Mouse (Mus musculus) hindbrain, embryonic 15.5 days (tissue): ENCODE measurements around the gene Pde6b. TPM values are rescaled to one million over a fixed set of nuclear protein-coding genes. Genes with fewer than 3 reads are reported as not detected.

Experiments used
- ATAC-seq: fragments of 200-750 bp; cut with Nextera tagmentation; 2 replicates; pipeline ENCODE4 v1.8.0; 2017; ENCODE audit warnings: low read depth, moderate number of reproducible peaks, moderate TSS enrichment; ENCODE audit not compliant: low FRiP score
- H3K27ac ChIP-seq: fragments of 300-500 bp; sonication (generic); replicated peaks from 2 replicates; pipeline ENCODE4 v1.5.1; 2015; ENCODE audit warnings: mild to moderate bottlenecking, inconsistent platforms
- H3K27me3 ChIP-seq: fragments of 300-500 bp; sonication (generic); 2 replicates; pipeline ENCODE4 v1.6.1; 2015; ENCODE audit warnings: control low read depth, inconsistent platforms
- H3K36me3 ChIP-seq: fragments of 300-500 bp; sonication (generic); 2 replicates; pipeline ENCODE4 v1.6.1; 2015; ENCODE audit warnings: control low read depth, inconsistent platforms
- H3K4me1 ChIP-seq: fragments of 300-500 bp; sonication (generic); replicated peaks from 2 replicates; pipeline ENCODE4 v1.6.1; 2015; ENCODE audit warnings: control low read depth, inconsistent platforms
- H3K4me2 ChIP-seq: fragments of 300-500 bp; sonication (generic); 2 replicates; pipeline ENCODE4 v1.6.1; 2015; ENCODE audit warnings: moderate library complexity, mild to moderate bottlenecking, inconsistent platforms
- H3K4me3 ChIP-seq: fragments of 300-500 bp; sonication (generic); 2 replicates; pipeline ENCODE4 v1.5.1; 2015; ENCODE audit warnings: mild to moderate bottlenecking, inconsistent platforms
- H3K9ac ChIP-seq: fragments of 300-500 bp; sonication (generic); 2 replicates; pipeline ENCODE4 v1.6.1; 2015; ENCODE audit warnings: inconsistent platforms
- H3K9me3 ChIP-seq: fragments of 300-500 bp; sonication (generic); 2 replicates; pipeline ENCODE4 v1.6.1; 2016; ENCODE audit warnings: control low read depth, inconsistent platforms
- WGBS: fragments of 180-500 bp; shearing (Covaris S2); methylation state at CpG from one replicate; pipeline ENCODE4 v1.1.7; 2015; 5-methylcytosine and 5-hydroxymethylcytosine counted together
- polyA plus RNA-seq: library from polyadenylated mRNA; unstranded; fragments of >200 nt; fragmentation: Nextera tagmentation; extraction: Ambion mirVana; gene quantifications from 2 replicates; pipeline ENCODE4 v1.2.1, GENCODE M21; 2015

Gene Pde6b
- polyA plus RNA-seq, 1 experiment from 2014 or later, result 0.12 TPM

DNA sequence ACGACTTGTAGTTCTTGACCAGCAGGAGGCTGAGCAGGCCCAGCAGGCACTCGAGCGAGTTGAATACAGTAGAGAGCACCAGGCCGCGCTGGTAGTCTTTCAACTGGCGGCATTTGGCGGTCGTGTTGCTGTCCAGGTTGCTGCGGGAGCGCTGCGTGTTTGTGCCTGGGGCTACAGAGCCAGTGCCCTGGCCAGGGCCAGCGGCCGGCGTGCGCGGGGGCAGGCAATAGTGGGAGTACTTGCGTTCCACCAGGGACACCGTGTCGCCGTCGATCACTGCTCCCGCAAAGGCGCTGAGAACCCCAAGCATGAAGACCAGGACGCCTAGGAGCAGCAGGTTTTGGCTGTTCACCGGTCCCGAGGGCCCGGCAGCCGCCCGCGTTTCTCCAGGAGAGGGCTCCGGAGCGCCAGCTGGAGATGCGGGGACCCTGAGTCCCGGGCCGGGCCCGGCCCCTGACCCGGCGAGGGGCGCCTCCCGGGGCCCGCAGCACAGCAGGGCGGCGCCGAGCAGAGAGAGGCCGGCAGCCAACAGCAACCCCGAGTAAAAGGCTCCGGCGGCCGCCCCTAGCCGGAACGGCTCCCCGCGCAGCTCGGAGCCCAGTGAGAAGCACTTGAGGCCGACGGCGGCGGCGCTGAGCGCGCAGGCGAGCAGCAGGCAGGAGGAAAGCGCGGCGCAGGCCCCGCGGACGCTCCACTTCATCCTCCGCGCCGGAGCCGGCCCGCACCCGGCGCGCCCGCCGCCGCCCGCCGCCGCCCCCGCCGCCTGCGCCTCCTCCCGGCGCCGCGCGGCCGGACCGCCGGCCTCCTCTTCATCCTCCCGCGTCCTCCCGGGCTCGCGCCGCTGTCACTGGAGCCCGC is 21.0 kb upstream of the Pde6b start:
- Histone ChIP-seq H3K36me3 (no peaks in the 10 kb centered on the region), H3K27me3 (peaks cover 61% of the 10 kb centered on the region), H3K4me3 (peak overlapping the region; percentile 66), H3K27ac (peak overlapping the region; percentile 33; the same call in 1 of the 2 replicates), H3K9ac (peak overlapping the region; percentile 59), H3K9me3 (no peaks in the 10 kb centered on the region), H3K4me1 (peaks cover 43% of the 10 kb centered on the region), H3K4me2 (peak overlapping the region; percentile 94)
- ATAC-seq, result peak; percentile 47
- WGBS, result 0% methylated on average over 68 of the region's 100 CpGs

DNA sequence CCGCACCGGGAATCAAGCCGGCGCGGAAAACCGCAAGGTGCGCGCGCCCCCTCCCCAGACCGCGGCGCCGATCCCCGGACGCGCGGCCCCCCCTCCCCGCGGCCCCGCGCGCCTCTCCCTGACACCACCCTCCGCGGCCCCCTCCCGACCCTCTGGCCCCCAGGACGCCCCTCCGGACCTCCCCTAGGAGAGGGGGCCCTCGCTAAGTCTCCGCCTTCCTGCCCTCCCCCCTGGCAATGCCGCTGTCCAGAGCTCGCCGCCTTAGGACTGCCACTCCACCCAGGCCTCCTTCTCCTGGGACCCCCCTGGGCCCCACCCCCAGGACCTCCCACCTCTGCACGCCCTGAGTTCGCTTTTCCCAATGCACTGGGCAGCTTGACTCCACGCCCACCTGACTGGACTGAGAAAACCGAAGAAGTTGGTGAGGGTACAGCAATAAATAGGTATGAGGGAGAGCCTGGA is 20.3 kb upstream of the Pde6b start, which contains the start of gene Gm42517:
Gm42517 (minus strand) TSS at position 52 of the 462 bp plus-strand sequence.
- peak; percentile 52 for ATAC-seq
- peak within 1 kb of the TSS; percentile 66 for H3K4me3 ChIP-seq
- H3K9ac ChIP-seq, result peak within 1 kb of the TSS; percentile 59
- peak within 1 kb of the TSS; percentile 33; the same call in 1 of the 2 replicates for H3K27ac ChIP-seq
- H3K4me1 ChIP-seq, result peaks cover 43% of the 10 kb centered on the region
- H3K9me3 ChIP-seq, result no peaks in the 10 kb centered on the region
- peak within 1 kb of the TSS; percentile 94 for H3K4me2 ChIP-seq
- H3K36me3 ChIP-seq, result no peaks in the 10 kb centered on the region
- H3K27me3 ChIP-seq, result peaks cover 67% of the 10 kb centered on the region
- WGBS, result under 1% methylated on average over 24 of the region's 36 CpGs

DNA sequence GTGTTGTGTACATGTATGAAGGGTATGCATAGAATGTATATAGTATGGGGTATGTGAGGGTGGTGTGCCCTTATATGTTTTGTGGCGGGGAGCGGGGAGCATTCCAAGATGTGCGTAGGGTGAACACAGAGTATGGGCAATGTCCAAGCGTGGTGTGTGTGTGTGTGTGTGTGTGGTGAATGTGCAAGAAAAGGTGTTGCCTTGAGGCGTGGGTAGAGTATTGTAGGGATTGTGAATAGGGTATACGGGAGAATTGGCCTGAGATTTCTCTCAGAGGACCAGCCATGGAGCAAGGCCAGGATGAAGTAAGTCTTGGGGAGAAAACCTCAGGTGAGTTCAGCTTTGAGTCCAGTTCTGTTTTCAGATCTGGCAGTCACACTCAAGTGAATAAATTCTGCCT is 19.7 kb upstream of the Pde6b start:
- peaks cover 67% of the 10 kb centered on the region for H3K27me3 ChIP-seq
- peak overlapping the region; percentile 94 for H3K4me2 ChIP-seq
- ATAC-seq, result peak; percentile 21
- no peak overlapping the region; the same call in 1 of the 2 replicates for H3K27ac ChIP-seq
- 5% methylated on average over 6 of the region's 6 CpGs for WGBS
- no peaks in the 10 kb centered on the region for H3K9me3 ChIP-seq
- H3K9ac ChIP-seq, result peak overlapping the region; percentile 59
- peaks cover 43% of the 10 kb centered on the region for H3K4me1 ChIP-seq
- H3K4me3 ChIP-seq, result peak overlapping the region; percentile 66
- H3K36me3 ChIP-seq, result no peaks in the 10 kb centered on the region

DNA sequence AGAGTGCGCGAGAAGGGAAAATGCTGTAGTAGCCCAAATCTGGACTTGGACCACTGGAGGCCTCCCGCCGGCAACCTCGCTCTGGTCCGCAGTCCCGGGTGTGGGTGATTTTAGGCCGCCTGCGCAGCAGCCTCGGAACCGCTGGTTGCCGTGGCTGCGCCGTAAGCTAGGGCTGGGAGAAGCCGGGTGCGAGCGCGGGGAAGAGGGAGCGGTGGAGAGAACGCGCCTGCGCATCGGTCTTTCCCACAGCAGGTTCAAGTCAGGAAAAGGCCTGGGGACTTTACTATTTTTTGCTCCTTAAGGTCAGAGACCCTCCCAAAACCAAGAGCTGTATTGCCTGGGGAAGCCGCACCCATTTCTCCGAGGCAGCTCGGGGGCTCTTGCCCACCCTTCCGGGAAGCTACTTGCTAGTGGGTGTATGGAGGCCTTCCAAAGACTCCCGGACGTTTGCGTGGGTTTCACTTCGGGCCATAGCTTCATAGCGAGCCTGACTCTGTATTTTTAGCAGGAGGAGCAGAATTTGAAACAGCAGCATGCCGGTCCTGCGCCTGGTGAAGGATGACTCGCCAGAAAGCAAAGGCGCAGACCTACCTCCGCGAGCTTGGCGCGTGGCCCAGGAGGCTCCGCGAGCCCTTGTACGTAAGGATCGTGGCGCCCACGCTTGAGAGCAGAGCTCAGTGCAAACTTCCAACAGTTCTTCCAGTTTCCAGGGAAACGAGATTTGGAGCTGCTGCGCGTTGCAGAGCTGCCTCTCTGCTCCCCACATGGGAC is 19.2 kb upstream of the Pde6b start:
- Histone ChIP-seq H3K9ac (peak overlapping the region; percentile 59), H3K27ac (no peak overlapping the region; the same call in 1 of the 2 replicates), H3K27me3 (peaks cover 62% of the 10 kb centered on the region), H3K4me1 (peaks cover 43% of the 10 kb centered on the region), H3K36me3 (no peaks in the 10 kb centered on the region), H3K4me3 (peak overlapping the region; percentile 66), H3K9me3 (no peaks in the 10 kb centered on the region), H3K4me2 (peak overlapping the region; percentile 94)
- ATAC-seq, result peak; percentile 55
- WGBS, result under 1% methylated on average over 49 of the region's 49 CpGs

DNA sequence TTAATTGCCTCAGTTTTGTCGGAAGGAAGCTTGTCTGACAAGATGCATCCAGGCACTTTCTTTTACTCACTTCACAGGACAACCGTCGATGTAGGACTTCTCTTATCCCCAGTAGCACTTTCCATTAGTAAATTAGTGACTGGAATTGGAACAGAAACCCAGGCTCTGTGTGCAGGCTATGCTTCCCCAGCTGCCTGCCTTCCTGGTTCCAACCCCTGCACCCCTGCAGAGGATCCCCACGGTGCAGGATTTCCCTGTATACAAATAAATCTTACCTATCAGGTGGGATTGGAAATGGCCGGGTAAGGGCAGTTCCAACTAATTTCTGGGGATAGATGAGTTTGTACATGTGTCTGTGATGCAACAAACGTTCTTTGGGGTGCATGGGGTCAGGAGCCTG is 18.2 kb upstream of the Pde6b start:
- Histone ChIP-seq H3K9me3 (no peaks in the 10 kb centered on the region), H3K27ac (no peak overlapping the region), H3K4me2 (no peak overlapping the region), H3K36me3 (no peaks in the 10 kb centered on the region), H3K9ac (no peak overlapping the region), H3K4me1 (peaks cover 43% of the 10 kb centered on the region), H3K4me3 (no peak overlapping the region), H3K27me3 (peaks cover 53% of the 10 kb centered on the region)
- WGBS, result 4% methylated on average over 6 of the region's 6 CpGs
- no peak for ATAC-seq

DNA sequence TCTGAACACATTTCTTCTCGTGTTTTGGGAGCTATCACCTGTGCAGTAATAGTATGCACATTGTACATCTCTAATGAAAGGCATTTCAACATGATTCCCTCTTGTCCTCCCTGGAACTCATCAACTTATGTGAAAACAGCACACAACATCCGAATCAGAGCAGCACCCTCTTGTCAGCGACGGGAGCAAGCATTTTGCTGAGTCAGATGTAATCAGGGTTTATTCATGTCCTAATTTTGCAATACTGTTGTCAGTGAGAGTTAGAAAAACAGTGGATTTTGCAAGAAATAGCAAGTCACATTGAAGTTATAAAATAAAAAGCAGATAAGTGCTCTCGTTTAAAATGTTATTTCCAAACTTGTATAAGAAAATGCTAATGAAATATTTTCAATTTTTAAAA is 14.1 kb upstream of the Pde6b start:
- 76% methylated on average over 5 of the region's 5 CpGs for WGBS
- peaks cover 10% of the 10 kb centered on the region for H3K4me1 ChIP-seq
- H3K9me3 ChIP-seq, result no peaks in the 10 kb centered on the region
- H3K36me3 ChIP-seq, result no peaks in the 10 kb centered on the region
- no peak for ATAC-seq
- H3K27ac ChIP-seq, result no peak overlapping the region
- peaks cover 41% of the 10 kb centered on the region for H3K27me3 ChIP-seq
- H3K4me3 ChIP-seq, result no peak overlapping the region
- H3K4me2 ChIP-seq, result no peak overlapping the region
- no peak overlapping the region for H3K9ac ChIP-seq

DNA sequence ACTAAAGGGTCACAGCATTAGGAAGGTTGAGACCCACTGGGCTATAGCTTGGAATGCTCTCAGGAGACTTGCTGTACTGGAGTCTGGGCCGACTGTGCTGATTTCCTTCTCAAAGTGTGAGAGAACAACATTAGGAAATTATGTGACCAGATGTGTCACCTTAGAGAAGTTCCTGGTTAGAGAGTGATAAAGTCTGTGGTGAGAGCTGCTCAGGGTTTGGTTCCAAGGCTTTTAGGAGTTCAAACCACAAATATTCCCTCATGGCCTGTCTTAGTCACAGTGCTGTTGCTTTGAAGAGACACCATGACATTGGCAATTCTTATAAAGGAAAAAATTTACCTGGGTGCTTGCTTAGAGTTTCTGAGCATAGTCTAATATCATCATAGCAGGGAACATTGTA is 12.1 kb upstream of the Pde6b start:
- no peak for ATAC-seq
- Histone ChIP-seq H3K9me3 (no peaks in the 10 kb centered on the region), H3K4me2 (no peak overlapping the region), H3K27me3 (peaks cover 22% of the 10 kb centered on the region), H3K36me3 (no peaks in the 10 kb centered on the region), H3K9ac (no peak overlapping the region), H3K4me3 (no peak overlapping the region), H3K27ac (no peak overlapping the region), H3K4me1 (no peaks in the 10 kb centered on the region)
- WGBS, result 69% methylated on average over 1 of the region's 1 CpGs

DNA sequence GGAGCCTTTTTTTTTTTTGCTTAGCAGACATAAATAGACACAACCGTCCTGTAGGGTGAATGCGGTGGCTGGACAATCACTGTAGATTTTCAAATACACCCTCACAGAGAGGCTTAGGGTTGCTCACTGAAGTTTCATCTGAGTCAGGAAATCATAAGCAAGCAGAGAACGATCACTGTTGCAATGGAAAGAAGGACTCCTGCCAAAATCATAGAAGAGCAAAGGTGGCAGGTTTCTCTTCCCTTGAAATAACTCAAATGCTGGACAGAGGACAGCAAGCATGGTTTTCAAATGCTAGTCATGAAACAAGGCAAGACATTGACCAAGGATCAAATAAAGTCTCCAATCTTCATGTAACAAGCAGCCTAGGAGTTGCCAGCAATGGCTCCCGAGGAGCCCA is 9.8 kb upstream of the Pde6b start:
- H3K27me3 ChIP-seq, result peaks cover 2% of the 10 kb centered on the region
- H3K36me3 ChIP-seq, result no peaks in the 10 kb centered on the region
- no peak overlapping the region for H3K27ac ChIP-seq
- no peak overlapping the region for H3K4me3 ChIP-seq
- H3K4me1 ChIP-seq, result no peaks in the 10 kb centered on the region
- no peaks in the 10 kb centered on the region for H3K9me3 ChIP-seq
- 94% methylated on average over 4 of the region's 4 CpGs for WGBS
- no peak overlapping the region for H3K9ac ChIP-seq
- no peak overlapping the region for H3K4me2 ChIP-seq
- ATAC-seq, result no peak

DNA sequence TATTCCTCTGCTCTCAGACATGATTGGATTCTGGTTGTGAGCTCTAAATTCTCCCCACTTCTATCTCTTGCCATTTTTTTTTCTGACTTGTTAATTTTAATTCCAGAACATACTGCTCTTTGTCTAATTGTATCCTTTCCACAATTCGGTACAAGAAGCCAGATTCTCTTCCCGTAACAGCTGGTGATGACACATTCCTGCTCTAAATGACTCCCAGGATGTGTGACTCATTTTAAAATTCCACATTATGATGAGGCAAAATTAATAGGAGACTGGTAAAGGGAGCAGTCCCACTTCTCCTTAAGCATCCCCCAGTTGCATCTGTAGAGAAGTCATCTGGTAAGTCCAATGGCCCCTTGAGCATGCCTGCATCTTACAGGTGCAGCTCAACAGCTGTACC is 2.6 kb upstream of the Pde6b start:
- Histone ChIP-seq H3K36me3 (no peaks in the 10 kb centered on the region), H3K4me1 (no peaks in the 10 kb centered on the region), H3K27ac (no peak overlapping the region), H3K4me3 (no peak overlapping the region), H3K9me3 (no peaks in the 10 kb centered on the region), H3K27me3 (no peaks in the 10 kb centered on the region), H3K9ac (no peak overlapping the region), H3K4me2 (no peak overlapping the region)
- no peak for ATAC-seq
- WGBS, result 89% methylated on average over 2 of the region's 2 CpGs

DNA sequence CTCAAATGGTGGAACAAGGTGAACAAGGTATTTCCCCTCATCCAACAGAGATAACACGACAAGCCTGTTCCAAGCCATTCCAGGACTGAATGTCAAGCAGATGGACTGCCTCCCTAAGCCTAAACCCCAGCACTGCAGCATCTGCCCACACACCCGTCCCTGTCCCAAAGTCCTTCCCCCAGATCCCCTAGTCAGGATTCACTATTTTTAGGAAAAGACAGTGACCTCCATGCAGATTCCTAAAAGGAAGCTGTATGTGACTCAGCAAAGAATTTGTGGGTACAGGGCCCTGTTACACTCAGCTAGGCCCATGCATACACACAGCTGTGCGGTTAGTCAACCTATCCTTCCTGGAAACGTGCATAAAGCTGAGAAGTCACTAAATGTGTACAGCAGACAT is 1.7 kb upstream of the Pde6b start:
- Histone ChIP-seq H3K4me3 (no peak overlapping the region), H3K4me2 (no peak overlapping the region), H3K36me3 (no peaks in the 10 kb centered on the region), H3K9me3 (no peaks in the 10 kb centered on the region), H3K27me3 (no peaks in the 10 kb centered on the region), H3K27ac (no peak overlapping the region), H3K4me1 (no peaks in the 10 kb centered on the region), H3K9ac (no peak overlapping the region)
- ATAC-seq, result no peak
- 79% methylated on average over 4 of the region's 4 CpGs for whole genome bisulfite sequencing

DNA sequence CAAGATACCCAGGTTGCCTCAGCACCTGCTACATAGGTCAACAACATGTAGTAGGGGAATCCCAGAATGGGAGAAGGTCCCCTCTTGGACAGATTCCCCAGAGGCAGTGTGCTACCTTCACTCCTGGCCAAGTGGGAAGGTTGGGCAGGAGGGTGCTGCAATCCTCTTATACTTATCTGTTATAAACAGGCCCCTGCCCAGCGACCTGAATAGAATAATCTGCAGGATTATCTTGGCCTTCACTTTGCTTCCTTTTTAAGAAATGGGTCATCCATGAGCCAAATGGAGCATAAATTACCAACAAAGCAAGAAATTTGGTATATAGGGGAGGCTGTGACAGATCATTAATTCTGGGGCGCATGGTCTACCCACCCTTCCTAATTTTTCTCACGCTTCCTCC is 1.6 kb downstream of the Pde6b start:
- Histone ChIP-seq H3K36me3 (no peaks in the 10 kb centered on the region), H3K27me3 (no peaks in the 10 kb centered on the region), H3K27ac (no peak overlapping the region), H3K4me1 (no peaks in the 10 kb centered on the region), H3K9ac (no peak overlapping the region), H3K9me3 (no peaks in the 10 kb centered on the region), H3K4me2 (no peak overlapping the region), H3K4me3 (no peak overlapping the region)
- ATAC-seq, result no peak
- WGBS, result 78% methylated on average over 3 of the region's 3 CpGs

DNA sequence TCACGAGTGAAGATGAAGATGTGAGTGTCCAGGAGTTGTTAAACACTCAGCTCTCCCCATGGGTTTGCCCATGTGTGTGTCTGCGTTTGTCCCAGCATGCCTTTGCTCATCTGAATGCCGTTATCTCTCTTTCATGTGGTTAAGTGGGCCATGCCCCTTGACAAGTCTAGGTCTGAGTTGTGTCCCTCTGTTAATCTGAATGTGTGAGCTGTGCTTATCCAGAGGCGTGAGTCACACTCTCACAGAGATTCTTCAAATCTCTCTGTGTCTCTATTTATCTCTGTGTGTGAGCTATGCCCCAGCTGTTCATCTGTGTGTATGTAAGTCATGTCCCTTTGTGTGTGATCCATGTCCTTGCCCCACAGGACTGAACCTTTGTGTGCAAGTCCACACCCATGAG is 15.3 kb downstream of the Pde6b start:
- WGBS, result 81% methylated on average over 4 of the region's 4 CpGs
- Histone ChIP-seq H3K9me3 (no peaks in the 10 kb centered on the region), H3K27ac (no peak overlapping the region), H3K36me3 (no peaks in the 10 kb centered on the region), H3K4me1 (no peaks in the 10 kb centered on the region), H3K4me3 (no peak overlapping the region), H3K9ac (no peak overlapping the region), H3K27me3 (no peaks in the 10 kb centered on the region), H3K4me2 (no peak overlapping the region)
- ATAC-seq, result no peak
